Mouse (Mus musculus) bone marrow, adult 2 months (tissue): ENCODE measurements around the gene Col6a4.

Experiments
- CTCF ChIP-seq: fragments of 200-500 bp; IDR thresholded peaks from 2 replicates; pipeline ENCODE4 v1.5.1; 2011; ENCODE audit warnings: low read length, control low read depth; ENCODE audit not compliant: control insufficient read depth, insufficient read depth
- POLR2A ChIP-seq: fragments of 200-500 bp; IDR thresholded peaks from 2 replicates; pipeline ENCODE4 v1.6.1; 2011; ENCODE audit warnings: low read depth, mild to moderate bottlenecking, control low read depth, low read length, borderline replicate concordance; ENCODE audit not compliant: control insufficient read depth

DNA sequence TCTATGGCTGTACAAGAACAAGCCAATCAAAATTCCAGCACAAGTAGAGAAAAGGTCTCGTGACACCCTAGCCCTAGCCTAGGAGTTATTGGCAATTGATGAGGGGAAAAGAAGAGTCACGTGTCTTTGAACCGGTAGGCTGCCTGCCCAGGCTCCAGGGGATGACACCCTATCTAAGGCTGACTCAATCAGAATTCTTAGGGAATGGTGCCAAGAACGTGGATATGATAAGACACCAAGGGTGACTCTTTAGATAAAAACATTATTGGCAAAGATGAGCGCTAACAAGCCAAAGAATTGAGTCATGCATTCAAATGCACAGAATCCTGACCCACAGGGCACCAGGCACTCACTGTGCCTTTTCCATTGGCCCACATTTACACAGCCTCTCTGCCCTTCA, 125.7 kb downstream of the Col6a4 start:
- TF ChIP-seq CTCF, result no peak
- TF ChIP-seq POLR2A, result no peak
